Mouse (Mus musculus): Measurements from ENCODE around the gene Pole4. TPM values are rescaled to one million over a fixed set of nuclear protein-coding genes. Genes with fewer than 3 reads are reported as not detected.
A peak's percentile ranks its signal among the peaks of the same experiment; 100 is the strongest.
"Not testable (repeated sequence)": the region's sequence is repeated elsewhere in the genome, so short reads cannot be mapped to it uniquely, and the experiment has no call there.

Gene Pole4
- total RNA-seq, 2 experiments from 2014 or later: 47.0 to 47.2 TPM

DNA sequence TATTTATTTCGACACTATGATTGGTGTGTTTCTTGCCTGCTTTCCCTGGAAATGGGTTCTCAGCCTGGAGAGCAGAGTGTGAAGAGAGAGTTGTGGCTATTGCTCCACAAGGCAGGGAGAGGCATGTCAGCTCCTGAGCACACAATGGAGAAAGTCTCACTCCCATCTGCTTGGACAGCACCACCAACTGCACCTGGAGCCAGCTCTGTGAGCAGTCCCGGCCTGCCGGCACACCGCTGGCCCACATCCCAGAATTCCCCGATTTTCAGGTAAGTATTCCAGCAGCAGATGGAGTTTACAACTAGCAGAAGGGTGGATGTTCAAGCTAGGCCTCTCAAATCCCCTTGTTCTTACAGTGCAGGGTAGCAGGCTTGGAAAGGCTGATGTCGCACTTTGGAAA lies 10.1 kb upstream of the Pole4 start:
- no peak for DNase-seq

DNA sequence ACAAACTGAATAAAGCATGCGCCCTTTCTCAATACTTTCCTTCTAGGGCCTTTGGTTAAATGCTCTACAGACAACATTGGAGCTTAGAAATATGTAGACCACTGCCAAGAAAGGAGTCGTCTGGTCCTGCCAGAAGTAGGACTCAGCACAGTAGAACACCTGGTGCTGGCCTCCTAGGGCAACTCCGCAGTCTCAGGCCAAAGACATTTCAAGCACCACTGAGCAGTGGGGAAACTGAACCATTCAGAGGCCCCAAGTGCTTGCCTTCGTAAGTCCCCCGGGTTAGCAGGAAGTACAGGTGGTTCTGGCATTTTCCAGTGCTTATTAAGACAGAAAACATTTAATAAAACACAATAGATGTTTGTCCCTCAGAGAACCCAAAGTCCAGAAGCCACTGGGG lies 9.7 kb upstream of the Pole4 start:
- no peak for DNase-seq

DNA sequence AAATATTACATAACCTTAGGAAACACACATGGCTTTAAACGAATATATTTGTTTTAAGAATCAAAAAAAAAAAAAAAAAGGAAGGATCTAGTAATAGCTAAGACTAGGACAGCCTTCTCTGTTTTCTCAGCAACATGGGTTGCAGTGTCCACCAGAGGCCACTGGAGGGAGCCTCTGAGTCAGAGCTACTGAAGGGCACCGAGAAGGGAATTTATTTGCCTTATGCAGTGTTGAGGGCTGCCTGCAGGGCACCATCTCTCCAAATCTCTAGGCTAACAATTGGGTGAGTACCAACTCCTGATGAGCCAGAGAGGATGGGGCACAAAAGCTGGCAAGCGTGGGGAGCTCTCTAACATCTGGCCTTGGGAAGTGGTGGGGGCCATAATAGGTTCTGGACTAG lies 9.1 kb upstream of the Pole4 start:
- peak; percentile 84 for DNase-seq

DNA sequence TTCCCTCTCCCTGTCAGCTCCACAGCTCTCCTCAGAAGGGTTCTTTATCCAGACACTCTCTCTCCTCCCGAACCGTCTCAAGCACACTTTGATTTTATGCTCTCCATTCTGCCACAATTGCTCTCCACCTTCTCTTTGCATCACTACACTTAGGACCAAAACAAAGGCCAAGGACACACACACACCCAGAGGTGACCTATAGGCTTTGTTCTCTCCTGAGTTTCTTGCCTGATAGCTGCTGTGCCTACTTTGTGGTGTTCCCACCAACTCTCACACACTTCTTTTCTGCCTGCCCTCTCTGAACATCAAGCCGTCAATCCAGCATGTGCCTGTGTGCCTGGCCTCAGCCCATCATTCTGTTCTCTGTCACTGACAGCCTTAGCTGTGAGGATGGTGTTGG lies 2.6 kb upstream of the Pole4 start:
- DNase-seq: no peak

DNA sequence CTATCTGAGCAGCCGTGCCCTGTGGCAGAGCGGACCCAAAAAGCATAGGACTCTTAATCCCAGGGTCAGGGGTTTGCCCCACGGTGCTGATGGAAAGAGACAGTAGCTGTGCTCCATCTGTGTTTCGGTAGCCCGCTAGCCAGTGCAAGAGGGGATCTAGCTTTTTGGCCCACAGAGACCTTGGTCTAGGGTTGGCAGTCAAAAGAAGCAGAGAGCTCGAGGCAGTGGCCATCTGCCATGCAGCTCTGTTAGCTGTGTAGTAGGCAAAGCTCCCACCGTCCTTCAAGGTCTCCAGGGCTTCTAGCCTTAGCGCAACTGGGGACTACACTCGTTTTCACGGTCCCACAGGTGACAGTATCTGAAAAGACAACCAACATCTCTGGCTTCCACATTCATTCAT lies 2.1 kb upstream of the Pole4 start:
- DNase-seq: no peak

DNA sequence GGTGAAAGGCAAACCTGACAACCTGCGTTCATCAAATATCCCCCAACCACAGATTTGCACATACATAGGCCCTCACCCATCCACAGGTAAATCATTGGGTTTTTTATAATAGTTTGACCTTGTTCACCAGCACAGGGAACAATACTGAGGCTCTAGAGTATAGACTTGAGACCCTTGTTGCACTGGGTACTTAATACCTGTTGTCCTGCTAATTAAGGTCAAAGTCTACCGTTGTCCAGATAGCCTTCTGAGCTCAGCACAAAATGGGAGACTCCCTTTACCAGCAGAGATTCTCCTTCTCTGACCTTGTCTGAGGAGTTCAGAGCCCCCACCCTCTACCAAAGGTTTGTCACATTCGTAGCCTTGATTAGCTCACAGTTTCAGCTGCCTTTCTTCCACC lies 1.5 kb downstream of the Pole4 start:
- no peak for DNase-seq

DNA sequence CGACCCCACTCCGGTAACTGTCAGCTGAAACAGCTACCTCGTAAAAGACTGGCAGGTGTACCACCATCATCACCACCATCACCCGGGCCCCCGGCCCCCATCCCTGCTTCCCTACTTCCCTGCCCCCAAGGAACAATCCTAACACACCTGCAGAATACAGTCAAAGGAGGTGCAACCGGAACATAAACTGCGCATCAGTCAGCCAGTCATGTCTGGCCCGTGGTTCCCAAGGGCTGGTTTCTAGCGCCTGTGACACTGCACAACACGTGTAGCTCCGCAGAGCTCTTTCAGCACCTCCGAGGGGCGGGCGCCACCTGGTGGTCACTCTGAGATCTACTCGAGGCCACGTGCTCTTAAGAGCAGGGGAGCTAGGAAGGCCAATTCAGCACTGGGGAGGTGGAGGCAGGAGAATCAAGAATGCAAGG lies 2.6 kb downstream of the Pole4 start:
- peak; percentile 94 for DNase-seq

DNA sequence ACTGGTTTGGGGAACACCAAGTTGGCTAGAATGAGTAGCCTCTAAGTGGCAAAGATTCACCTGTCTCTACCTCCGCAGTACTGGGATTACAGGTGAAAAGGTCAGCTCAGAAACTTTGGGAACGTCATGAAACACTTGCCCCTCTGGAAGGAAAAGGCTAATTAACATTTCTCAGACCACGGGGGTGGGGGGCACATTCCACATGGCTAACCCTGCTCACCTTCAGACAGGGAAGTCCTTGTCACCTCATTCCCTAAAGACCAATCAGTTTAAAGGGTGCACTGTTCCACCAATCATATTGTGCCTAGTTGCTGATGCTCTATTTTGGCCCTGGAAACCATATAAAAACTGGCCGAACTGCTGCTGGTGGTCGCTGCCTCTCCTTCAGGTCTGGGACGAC lies 3.9 kb downstream of the Pole4 start:
- no peak for DNase-seq

DNA sequence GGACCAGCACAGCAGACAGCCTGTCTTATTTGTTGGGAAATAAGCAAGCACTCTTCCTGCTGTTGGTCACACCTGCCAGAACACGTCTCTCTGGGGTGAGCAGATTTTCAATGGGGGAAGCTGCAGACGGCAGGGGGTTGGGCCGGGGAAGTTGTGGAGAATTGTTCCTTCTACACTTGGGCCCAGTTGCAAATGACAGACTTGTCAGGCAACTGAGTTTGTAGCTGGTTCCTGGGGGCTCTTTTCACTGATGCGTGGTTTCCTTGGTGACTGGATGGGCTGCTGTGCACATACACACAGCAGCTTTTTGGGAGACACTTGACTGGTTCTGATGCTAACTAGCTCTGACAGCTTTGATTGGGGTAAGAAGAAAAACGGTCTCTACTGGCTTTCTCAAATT lies 5.3 kb downstream of the Pole4 start:
- no peak for DNase-seq

DNA sequence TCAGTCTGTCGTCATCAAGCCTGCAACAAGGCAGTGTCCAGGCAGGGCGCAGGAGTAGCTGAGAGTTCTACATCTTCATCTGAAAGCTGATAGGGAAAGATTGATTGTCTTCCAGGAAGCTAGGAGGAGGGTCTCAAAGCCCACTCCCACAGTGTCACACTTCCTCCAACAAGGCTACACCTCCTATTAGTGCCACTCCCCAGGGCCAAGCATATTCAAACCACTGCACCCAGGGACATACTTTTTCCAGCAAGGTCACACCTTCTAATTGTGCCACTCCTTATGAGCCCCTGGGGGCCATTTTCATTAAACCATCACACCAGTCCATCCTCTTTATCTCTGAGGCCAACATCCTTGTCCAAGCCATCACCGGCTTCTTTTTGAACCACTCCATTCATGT lies 8.4 kb downstream of the Pole4 start:
- DNase-seq: no peak

DNA sequence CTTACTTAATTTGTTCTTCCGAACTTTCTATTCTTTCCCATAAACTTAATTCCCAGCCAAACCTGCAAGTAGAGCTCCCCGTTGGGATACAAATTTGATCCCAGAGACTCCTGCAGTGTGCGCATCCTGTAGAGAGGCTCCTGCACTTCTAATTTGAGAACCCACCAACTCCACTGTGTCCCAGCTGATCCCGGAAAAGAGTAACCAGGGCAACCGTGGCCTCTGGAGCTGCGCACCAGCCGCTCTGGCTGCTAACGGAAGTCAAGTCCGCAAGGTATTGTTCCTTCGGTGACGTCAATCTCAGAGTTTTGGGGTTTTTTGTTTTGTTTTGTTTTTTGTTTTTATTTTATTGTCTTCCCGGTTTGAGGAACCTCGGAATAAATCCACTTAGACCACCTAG lies 10.5 kb downstream of the Pole4 start:
- no peak for DNase-seq

DNA sequence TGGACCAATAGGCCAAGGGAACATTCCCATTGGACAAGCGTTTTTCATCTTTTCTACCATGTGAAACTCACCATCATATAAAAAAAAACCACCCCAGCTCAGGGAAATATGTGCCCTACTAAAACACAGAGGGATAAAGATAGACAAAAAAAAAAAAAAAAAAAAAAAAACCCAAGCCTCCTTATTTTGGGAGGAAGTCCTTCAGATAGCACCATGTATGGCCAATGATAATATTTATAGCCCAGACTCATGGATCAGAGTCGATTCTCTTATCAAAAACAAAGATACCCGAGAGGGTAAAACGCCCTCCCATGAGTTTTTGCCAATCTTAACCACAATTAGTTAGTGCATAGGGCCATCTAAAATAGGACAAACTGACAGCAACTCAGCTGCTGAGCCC lies 15.7 kb downstream of the Pole4 start:
- DNase-seq: no peak

DNA sequence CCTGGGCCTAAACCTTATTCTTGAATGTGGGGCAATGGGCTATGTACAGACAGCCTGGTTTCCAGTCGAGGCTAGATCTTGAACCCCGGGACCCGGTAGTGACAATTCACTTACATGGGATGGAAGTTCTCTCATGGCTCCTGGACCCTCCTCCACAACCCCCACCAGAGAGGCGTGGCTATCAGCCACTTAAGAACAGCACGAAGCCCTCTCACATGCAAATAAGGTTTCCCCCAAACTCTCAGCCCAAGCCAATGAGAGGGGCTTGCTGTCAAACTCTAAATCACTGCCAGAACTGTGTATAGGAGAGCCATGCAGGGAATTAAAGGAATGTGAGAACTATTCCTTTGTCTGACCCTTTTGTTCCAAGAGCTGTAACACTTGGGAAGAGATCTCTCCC lies 16.6 kb downstream of the Pole4 start:
- DNase-seq: not testable (repeated sequence)

DNA sequence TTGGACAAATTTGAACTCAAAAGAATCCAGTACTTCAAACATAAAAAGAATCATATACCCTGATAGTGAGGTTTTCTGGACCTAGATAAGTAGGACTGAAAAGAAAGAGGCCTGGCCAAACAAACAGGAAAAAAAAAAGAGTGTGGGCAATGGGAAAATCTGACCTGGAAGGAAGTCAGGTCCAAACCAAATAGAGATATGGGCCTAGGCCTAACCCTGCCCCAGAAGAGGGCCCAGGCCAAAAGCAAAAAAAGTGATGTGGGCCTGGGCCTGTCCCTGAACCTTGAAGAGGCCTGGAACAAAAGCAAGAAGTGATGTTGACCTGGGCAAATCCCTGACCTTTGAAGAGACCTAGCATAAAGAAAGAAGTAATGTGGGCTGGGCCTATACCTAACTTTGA lies 21.0 kb downstream of the Pole4 start:
- no peak for DNase-seq

DNA sequence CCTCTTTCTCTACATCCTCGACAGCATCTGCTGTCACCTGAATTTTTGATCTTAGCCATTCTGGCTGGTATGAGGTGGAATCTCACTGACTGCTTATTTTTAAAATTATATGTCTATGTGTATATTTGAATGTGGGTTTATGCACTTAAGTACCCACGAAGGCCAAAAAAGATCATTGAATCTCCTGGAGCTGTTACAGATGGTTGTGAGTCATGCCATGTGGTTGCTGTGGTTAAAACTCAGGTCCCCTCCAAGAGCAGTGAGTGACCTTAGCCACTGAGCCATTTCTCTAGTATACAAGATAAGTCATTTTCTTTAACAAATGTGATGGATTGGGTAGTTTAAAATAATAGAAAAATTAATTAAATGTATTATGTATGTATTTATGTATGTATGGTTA lies 25.9 kb downstream of the Pole4 start:
- not testable (repeated sequence) for DNase-seq

DNA sequence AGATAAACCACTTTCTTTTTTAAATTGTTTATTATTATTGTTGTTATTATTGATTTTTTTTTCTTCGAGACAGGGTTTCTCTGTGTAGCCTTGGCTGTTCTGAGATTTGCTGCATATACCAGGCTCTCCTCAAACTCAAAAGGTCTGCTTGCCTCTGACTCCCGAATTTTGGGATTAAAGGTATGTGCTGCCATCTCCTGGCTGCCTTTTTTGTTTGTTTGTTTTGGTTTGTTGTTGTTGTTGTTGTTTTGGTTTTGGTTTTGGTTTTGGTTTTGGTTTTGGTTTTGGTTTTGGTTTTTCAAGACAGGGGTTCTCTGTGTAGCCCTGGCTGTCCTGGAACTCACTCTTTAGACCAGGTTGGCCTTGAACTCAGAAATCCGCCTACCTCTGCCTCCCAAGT lies 27.5 kb downstream of the Pole4 start:
- DNase-seq: not testable (repeated sequence)

DNA sequence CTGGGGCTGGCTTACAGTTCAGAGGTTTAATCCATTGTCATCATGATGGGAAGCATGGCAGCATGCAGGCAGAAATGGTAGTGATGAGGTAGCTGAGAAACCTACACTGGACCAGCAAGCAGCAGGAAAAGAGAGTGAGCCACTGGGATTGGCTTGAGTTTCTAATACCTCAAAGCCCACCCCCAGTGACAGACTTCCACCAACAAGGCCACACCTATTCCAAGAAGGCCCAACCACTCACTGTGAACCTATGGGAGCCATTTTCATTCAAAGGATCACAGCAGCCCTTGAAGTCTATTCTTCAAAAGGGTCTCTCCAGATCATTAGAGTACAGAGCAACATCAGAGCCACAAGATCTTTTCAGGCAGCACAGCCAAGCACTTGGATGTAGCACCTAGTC lies 38.7 kb downstream of the Pole4 start:
- DNase-seq: no peak

DNA sequence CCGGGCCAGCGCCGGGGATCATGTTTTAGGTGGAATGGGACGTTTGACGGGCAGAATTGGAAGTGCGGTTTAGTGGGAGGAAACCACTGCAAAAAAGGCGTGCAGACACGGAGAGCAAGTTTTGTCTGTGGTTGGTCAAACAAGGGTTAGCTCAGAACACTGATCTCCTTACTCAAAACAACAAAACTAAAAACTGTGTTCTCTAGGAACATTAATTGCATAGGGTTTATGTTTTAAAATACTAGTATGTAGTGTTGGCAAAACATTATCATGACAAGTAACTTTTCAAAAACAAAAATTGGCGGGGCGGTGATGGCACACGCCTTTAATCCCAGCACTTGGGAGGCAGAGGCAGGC lies 52.0 kb downstream of the Pole4 start:
- no peak for DNase-seq

DNA sequence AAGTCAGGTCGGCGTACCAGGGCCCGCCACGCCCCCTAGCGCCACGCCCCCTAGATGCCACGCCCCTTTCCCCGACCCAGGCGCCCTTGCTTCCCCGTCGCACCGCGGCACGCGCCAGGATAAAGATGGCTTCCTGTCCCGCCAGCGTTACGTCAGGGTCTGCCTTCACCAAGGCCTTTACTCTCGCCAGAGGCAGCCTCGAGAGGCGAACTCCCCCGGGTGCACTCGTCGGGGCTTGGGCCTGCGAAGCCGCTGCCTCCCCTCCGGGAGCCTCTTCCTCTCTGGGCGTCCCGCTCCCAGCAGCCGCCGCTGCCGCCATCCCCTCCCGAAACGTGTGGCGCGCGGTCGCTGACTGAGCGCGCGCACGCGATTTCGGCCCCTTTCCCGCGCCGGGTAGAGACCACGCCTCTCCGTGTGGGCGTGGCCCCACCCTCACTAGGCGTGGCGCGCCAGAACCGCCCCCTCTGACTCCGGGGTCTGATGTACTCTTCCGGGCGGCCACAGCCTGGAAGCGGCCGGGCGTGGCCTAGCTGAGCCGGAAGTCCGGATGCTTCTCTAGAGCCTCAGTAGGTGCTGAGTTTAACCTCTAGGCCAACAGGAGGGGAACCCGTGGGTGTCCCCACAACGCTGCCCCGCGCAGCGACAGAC lies 52.5 kb downstream of the Pole4 start:
- DNase-seq: peak; percentile 98

DNA sequence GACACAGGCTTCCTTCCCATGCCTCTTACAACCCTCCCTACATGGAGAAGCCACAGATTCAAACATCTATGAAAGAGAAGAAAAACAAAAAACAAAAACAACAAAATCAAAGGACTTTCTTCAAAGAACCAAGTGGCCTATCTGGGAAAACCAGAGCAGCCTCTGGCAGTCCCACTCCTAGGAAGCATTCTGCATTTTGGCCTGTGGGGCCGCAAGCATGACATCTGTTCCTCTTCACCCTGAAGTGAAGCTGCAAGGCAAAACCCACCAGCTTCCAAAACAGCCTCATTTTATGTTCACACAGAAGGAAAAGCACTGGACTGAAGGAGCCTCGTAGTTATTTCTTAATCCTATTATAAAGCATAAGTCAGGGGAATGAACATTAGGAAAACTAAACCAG lies 56.1 kb downstream of the Pole4 start:
- DNase-seq: no peak

DNA sequence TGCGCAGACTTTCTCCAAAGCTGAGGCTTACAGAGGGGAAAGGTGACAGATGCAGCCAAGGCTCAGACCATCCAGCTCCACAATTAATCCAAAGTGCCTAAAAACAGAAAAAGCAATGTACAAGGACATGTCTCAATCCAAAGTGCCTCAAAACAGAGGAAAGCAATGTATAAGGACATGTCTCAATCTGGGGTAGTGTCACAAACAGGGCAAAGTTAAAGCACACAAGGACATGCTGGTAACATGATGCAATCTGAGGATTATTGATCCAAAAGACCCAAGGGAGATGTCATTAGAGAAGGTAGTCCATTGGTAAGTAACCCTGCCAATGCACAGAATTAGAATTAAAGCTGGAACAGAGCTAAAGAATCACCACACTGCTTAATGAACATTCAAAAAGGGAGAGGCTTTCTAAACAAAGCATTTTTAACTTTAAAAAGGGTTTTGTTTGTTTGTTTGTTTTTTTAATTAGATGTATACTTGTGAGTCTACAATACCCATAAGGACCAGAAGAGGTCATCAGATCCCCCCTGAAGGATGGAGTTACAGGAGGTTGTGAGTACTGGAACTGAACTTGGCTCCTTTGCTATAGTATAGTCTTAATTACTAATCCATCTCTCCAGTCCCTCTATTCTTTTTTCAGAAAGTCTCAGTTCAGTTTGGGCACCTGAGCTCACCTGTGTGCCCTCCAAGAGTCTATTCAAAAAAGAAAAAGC lies 57.1 kb downstream of the Pole4 start:
- DNase-seq: no peak

DNA sequence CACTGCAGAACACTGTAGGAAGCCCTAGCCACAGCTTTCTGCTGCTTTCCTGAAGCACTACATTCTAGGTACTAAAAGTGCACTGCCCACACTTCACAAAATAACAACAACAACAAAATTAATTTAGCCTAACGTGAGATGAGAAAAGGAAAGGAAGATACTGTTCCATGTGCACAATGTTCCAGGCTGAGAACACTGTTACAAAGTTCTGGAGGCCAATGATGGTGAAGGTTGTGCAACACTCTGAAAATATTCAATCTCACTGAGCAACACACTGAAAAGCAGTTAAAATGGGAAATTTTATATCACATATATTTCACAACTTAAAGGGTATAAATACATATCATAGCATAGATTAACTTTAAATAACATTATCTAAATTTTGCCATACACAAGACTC lies 58.2 kb downstream of the Pole4 start:
- no peak for DNase-seq

DNA sequence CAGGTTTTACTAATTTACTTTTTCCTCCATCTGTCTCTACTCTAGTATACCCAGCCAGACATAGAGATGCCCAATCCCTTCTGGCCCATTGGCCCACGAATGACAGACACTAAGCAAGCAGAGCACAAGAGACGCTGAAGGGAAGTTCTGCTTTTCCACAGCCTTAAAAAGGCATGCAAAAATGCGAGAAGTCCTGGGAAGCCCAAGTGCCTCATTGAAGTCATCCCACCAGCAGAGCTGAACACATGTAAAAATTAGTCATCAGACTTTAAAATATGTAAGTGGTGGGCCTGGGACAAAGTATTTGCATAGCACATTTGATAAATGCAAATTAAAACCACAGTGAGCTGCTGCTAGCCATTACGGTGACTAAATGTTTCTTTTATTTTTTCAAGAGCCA lies 65.1 kb downstream of the Pole4 start:
- DNase-seq: no peak

DNA sequence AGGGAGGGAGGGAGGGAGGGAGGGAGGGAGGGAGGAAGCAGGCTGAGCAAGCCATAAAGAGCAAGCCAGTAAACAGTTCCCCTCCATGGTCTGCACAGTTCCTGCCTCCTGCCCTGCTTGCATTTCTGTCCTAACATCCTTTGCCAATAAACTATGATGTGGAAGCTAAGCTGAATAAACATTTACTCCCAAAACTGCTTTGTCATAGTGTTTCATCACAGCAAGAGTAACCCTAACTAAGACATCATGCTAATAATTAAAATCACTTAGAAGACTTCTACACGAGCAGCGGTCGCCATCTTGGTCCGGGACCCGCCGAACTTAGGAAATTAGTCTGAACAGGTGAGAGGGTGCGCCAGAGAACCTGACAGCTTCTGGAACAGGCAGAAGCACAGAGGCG lies 79.8 kb downstream of the Pole4 start:
- not testable (repeated sequence) for DNase-seq

DNA sequence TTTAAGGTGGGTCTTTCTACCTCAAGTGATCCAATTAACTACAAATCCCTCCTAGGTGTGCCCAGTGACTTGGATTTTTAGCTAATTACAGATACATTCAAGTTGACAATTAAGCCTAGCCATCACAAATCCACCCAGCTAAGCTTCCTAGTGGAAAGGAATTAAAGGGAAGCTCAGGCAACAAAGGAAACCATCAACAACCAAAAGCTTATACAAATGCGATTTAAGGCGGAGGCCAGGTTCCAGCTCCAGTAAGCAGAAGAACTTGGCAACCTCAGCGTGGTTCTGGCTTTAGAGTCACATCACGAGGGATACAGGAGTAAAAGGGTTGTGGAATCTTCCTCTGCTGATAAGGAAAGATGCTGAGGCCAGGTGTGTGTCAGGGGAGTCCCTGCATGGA lies 92.0 kb downstream of the Pole4 start:
- no peak for DNase-seq
